Mouse (Mus musculus): ENCODE measurements around the gene Fut2. TPM values are rescaled to one million over a fixed set of nuclear protein-coding genes. Genes with fewer than 3 reads are reported as not detected.

Gene Fut2
- polyA plus RNA-seq, 1 experiment from 2014 or later = 0.47 TPM

DNA sequence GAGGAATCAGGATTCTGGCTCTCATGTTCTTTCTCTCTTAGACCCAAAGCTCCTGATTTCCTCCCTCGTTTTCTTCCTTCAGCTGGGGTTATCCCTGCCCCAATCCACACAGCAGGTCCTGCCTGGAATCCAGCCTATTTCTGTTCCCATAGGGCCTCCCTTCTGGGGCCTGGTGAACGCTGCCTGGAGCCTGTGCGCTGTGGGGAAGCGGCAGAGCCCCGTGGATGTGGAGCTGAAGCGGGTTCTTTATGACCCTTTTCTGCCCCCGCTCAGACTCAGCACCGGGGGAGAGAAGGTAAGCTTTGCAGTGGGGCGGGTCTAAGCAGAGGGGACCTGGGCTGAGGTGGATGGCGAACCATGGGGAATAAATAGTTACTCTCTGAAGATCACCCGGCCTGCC is 34.9 kb upstream of the Fut2 start:
- Histone ChIP-seq H3K9ac (peak overlapping the region; percentile 57), H3K9me3 (no peaks in the 10 kb centered on the region), H3K36me3 (no peaks in the 10 kb centered on the region), H3K4me2 (replicated peaks) (peak overlapping the region; percentile 91), H3K27me3 (peaks cover 30% of the 10 kb centered on the region), H3K4me1 (peaks cover 42% of the 10 kb centered on the region), H3K4me3 (peak overlapping the region; percentile 50), H3K27ac (peak overlapping the region; percentile 33; the same call in 1 of the 2 replicates)
- ATAC-seq (ENCODE audit: low FRiP score, low read depth) = no peak
- WGBS = 24% methylated on average over 11 of the region's 11 CpGs

DNA sequence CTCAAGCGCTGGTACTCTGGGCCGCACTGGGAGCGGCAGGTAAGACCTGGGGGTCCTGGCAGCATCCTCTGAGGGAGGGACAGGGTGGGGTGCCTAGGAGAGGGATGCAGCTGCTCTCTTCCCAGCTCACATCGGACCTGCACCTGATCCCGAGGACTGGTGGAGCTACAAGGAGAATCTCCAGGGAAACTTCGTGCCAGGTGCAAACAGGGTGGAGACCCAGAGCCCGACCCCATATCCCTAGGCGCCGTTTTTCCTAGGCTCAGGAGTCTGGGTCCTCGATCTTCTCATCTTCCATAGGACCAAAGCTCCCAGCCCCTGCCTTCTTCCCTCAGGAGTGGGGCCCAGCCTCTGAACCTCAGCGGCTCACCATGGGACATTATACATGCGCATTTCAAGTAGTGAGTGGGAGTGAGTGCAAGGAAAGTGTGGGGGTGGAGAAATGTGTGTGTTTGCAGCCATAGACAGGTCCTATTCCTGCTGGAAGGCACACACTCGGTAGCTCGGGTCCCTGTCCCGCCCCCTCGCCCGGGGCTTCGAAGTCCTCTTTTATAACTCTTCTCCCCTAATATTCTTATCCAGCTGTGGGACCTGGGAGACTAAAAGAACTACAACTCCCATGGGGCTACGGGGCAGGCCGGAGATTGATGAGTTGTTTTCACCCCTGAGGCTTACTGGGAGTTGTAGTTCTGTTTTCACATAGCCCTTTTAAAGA is 34.3 kb upstream of the Fut2 start:
- WGBS = under 1% methylated on average over 20 of the region's 20 CpGs
- peaks cover 36% of the 10 kb centered on the region for H3K4me1 ChIP-seq
- H3K4me3 ChIP-seq = peak overlapping the region; percentile 50
- H3K36me3 ChIP-seq = no peaks in the 10 kb centered on the region
- H3K9me3 ChIP-seq = no peaks in the 10 kb centered on the region
- peaks cover 30% of the 10 kb centered on the region for H3K27me3 ChIP-seq
- peak overlapping the region; percentile 74 for H3K9ac ChIP-seq
- no peak for ATAC-seq (ENCODE audit: low FRiP score, low read depth)
- no peak overlapping the region for H3K27ac ChIP-seq
- H3K4me2 ChIP-seq (replicated peaks) = peak overlapping the region; percentile 91

DNA sequence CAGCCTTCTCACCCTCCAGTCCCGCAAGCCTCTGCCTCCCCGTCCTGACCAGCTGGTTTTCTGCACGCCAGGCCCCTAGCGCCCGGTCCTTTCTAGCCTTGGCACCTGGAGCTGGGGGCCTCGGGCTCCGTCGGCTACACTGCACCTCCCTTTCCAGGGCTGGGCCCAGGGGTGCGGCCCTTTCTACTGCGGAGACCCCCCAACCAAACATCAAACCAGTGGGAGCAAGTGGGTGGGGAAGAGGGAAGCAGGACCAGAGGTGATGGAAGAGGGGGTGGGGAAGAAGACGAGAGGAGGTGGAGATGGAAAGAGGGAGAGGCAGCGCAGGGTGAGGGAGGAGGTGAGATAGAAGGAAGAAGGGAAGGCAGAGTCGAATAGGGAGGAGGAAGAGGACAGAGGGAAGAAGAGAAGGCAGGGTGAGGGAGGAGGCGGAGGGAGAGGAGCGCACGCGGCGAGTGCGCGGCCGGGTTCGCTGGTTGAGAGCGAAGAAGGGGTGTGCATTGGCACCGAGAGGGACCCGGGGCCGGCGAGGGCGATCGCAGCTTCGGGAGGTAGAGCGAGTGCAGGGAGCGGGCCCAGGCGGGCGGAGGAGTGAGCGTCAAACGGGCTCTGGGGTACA is 33.4 kb upstream of the Fut2 start, which contains the start of gene Car11:
TSS of gene Car11 (plus strand) at position 321 of the 619 bp plus-strand sequence.
- 2% methylated on average over 36 of the region's 36 CpGs for WGBS
- ATAC-seq (ENCODE audit: low FRiP score, low read depth) = no peak
- H3K27ac ChIP-seq = no peak within 1 kb of the TSS
- H3K4me2 ChIP-seq (replicated peaks) = peak within 1 kb of the TSS; percentile 91
- peaks cover 30% of the 10 kb centered on the region for H3K27me3 ChIP-seq
- peak within 1 kb of the TSS; percentile 50 for H3K4me3 ChIP-seq
- no peaks in the 10 kb centered on the region for H3K9me3 ChIP-seq
- peaks cover 37% of the 10 kb centered on the region for H3K4me1 ChIP-seq
- no peaks in the 10 kb centered on the region for H3K36me3 ChIP-seq
- H3K9ac ChIP-seq = peak within 1 kb of the TSS; percentile 74

DNA sequence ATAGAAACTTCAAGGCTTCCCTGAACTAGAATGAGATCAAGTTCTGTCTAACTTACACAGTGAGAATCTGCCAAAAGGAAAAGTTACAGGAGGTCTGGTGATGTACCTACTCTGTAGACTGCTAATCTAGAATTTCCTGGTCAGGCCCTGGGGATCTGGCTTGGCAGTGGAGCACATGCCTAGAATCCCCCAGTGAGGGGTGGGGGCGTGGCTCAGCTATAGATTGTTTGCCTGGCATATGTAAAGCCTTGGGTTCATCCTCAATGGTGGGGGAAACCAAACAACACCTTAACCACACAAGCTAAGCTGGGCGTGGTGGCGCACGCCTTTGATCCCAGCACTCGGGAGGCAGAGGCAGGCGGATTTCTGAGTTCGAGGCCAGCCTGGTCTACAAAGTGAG is 31.7 kb upstream of the Fut2 start:
- no peak for ATAC-seq (ENCODE audit: low FRiP score, low read depth)
- no peak overlapping the region for H3K27ac ChIP-seq
- peaks cover 31% of the 10 kb centered on the region for H3K4me1 ChIP-seq
- peaks cover 30% of the 10 kb centered on the region for H3K27me3 ChIP-seq
- H3K9ac ChIP-seq = no peak overlapping the region
- H3K4me3 ChIP-seq = no peak overlapping the region
- H3K9me3 ChIP-seq = no peaks in the 10 kb centered on the region
- 76% methylated on average over 7 of the region's 7 CpGs for WGBS
- H3K4me2 ChIP-seq (replicated peaks) = no peak overlapping the region
- no peaks in the 10 kb centered on the region for H3K36me3 ChIP-seq

DNA sequence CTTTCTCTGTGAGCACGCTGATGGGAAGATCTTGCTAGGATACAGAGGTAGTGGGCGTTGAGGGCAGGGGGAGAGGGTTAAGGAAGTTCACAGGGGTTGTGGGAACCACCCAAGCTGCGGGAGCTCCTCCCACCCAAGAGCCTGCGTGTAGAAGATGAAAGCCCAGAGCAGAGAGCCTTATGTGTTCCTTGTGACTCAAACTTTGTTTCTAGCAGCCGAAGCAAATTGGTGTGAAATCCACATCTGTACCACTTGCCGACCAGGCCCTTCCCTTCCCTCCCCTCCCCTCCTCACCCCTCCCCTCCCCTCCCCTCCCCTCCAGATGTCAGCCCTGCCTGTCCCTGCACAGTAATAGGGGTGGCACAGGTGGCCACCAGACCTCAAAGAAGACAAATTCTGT is 28.9 kb upstream of the Fut2 start:
- H3K9me3 ChIP-seq = no peaks in the 10 kb centered on the region
- H3K27ac ChIP-seq = peak overlapping the region; percentile 44; the same call in 1 of the 2 replicates
- peaks cover 16% of the 10 kb centered on the region for H3K4me1 ChIP-seq
- H3K9ac ChIP-seq = no peak overlapping the region
- peaks cover 24% of the 10 kb centered on the region for H3K27me3 ChIP-seq
- no peak; the same call in 1 of the 2 replicates for ATAC-seq (ENCODE audit: low FRiP score, low read depth)
- 6% methylated on average over 6 of the region's 6 CpGs for WGBS
- no peaks in the 10 kb centered on the region for H3K36me3 ChIP-seq
- H3K4me2 ChIP-seq (replicated peaks) = no peak overlapping the region
- no peak overlapping the region for H3K4me3 ChIP-seq

DNA sequence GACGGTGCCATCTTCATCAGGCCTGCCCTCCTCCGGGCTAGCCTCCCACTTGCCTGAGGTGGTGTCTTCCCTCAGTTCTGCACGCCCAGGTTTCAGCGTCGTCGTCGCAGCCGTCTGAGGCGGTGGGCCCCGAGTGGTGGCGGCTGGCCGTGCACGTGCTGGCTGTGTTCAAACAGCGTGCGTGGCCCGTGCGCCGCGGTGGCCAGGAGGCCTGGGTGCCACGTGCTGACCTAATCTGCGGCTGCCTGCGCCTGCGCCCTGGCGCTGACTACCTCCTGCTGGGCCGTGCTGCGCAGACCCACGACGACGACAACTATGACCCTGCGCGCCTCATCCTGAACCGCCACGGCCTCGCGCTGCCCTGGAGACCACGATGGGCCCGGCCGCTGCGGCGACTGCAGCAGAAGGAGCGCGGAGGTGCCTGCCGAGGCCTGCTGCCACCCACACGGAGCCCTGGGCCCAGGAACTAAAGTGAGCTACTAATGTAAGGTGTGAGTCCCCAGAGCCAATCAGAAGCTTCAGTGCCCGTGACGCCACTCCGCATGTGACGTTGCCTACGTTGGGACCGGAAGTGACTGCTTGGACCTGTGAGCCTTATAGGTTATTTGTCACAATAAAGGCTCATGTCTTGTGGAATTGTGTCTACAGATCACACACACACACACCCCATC is 27.9 kb upstream of the Fut2 start, which contains the start of gene Sec1:
TSS of gene Sec1 (minus strand) at position 482 of the 671 bp plus-strand sequence.
- Histone ChIP-seq H3K27ac (peak within 1 kb of the TSS; percentile 44; the same call in 1 of the 2 replicates), H3K4me1 (peaks cover 9% of the 10 kb centered on the region; the same call in 1 of the 2 replicates), H3K9ac (no peak within 1 kb of the TSS), H3K4me3 (no peak within 1 kb of the TSS), H3K4me2 (replicated peaks) (no peak within 1 kb of the TSS), H3K36me3 (no peaks in the 10 kb centered on the region), H3K9me3 (no peaks in the 10 kb centered on the region), H3K27me3 (peaks cover 14% of the 10 kb centered on the region)
- ATAC-seq (ENCODE audit: low FRiP score, low read depth) = no peak
- 90% methylated on average over 50 of the region's 50 CpGs for WGBS

DNA sequence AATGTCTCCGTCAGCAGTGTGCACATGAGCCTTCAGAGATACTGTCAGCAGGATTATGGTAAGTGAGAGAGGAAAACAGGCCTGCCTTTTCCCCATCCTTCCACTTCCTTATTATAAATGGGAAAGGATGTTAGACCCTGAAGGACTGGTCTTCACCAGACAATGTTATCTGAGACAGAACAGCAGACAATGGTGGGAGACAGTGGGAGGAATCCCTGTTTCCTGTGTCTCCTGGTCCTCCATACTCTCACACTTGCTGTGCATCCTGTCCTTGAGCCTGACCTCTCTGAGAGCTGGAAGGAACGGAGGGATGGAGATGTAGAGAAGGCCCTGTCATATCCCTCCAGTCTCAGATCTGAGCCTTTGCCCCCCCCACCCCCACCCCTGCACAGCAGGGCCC is 26.2 kb upstream of the Fut2 start:
- ATAC-seq (ENCODE audit: low FRiP score, low read depth) = no peak
- Histone ChIP-seq H3K4me1 (peaks cover 9% of the 10 kb centered on the region; the same call in 1 of the 2 replicates), H3K4me3 (no peak overlapping the region), H3K36me3 (no peaks in the 10 kb centered on the region), H3K27ac (no peak overlapping the region), H3K9me3 (no peaks in the 10 kb centered on the region), H3K9ac (no peak overlapping the region), H3K27me3 (no peaks in the 10 kb centered on the region), H3K4me2 (replicated peaks) (no peak overlapping the region)
- WGBS = 75% methylated on average over 2 of the region's 2 CpGs

DNA sequence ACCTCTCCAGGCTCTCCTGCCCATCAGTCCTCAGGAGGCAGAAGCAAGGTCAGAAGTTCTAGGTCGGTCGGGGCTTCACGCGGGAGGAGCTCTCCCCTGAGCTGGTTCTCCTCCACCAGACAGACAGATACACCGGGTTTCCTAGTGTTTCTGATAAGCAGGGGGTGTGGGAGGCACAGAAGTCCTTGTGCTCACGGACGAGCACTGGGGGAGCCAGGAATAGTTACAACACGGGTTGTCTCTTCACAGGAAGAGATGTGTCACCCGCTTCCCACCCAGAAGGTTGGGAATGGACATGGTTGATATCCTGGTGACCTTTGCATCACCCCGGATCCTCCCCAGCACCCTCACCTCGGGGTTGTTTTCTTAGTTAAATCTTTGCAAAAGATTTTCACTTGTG is 23.6 kb upstream of the Fut2 start:
- H3K27ac ChIP-seq = no peak overlapping the region
- 75% methylated on average over 11 of the region's 11 CpGs for WGBS

DNA sequence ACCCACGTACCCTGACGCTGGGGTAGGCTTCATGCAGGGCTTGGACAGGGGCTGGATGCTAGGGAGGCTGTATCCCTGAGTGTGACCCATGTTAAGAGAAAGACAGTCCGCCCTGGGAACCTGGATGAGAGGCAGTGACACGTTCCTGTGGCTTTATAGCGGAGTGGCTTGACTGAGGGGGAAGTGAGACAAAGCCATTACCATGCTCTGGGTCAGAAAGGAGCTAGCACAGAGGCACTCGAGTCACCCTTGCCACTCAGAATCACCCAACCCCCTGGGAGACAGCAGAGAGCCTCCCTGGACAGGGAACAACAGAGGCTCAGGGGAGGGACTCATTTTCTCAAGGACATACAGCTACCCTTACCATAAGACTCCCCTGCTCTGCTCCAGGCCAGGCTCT is 22.9 kb upstream of the Fut2 start:
- WGBS = 54% methylated on average over 6 of the region's 6 CpGs
- Histone ChIP-seq H3K4me2 (replicated peaks) (no peak overlapping the region), H3K27me3 (no peaks in the 10 kb centered on the region), H3K9ac (no peak overlapping the region), H3K27ac (no peak overlapping the region), H3K4me3 (no peak overlapping the region), H3K9me3 (no peaks in the 10 kb centered on the region), H3K36me3 (no peaks in the 10 kb centered on the region), H3K4me1 (peaks cover 18% of the 10 kb centered on the region)
- no peak for ATAC-seq (ENCODE audit: low FRiP score, low read depth)

More for the DNA sequence above, 23.6 kb upstream of the Fut2 start:
- no peak overlapping the region for H3K9ac ChIP-seq
- no peak for ATAC-seq (ENCODE audit: low FRiP score, low read depth)
- peaks cover 21% of the 10 kb centered on the region for H3K4me1 ChIP-seq
- no peak overlapping the region for H3K4me2 ChIP-seq (replicated peaks)
- no peaks in the 10 kb centered on the region for H3K9me3 ChIP-seq
- no peak overlapping the region for H3K4me3 ChIP-seq
- H3K27me3 ChIP-seq = no peaks in the 10 kb centered on the region
- H3K36me3 ChIP-seq = no peaks in the 10 kb centered on the region

DNA sequence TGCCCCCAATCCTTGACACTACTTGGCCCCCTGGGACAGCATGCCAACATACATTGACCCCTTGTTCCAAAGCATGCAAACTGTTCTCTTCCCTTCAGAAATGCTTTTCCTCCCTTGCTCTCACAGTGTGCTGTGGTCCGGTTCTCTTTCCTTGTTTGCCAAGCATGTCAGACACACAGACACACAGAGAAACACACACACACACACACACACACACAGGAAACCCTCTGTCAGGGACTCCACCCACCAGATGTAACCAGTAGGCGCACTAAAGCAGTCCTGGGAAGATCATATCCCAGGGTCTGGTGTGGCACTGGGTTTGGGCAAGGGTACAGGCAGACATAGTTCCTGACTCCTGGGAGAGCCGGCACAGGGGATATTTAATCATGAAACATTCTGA is 20.6 kb upstream of the Fut2 start:
- Histone ChIP-seq H3K36me3 (no peaks in the 10 kb centered on the region), H3K4me1 (peaks cover 25% of the 10 kb centered on the region), H3K4me3 (no peak overlapping the region), H3K9me3 (no peaks in the 10 kb centered on the region), H3K9ac (no peak overlapping the region), H3K27ac (no peak overlapping the region), H3K4me2 (replicated peaks) (no peak overlapping the region), H3K27me3 (no peaks in the 10 kb centered on the region)
- 84% methylated on average over 3 of the region's 3 CpGs for WGBS
- ATAC-seq (ENCODE audit: low FRiP score, low read depth) = no peak

DNA sequence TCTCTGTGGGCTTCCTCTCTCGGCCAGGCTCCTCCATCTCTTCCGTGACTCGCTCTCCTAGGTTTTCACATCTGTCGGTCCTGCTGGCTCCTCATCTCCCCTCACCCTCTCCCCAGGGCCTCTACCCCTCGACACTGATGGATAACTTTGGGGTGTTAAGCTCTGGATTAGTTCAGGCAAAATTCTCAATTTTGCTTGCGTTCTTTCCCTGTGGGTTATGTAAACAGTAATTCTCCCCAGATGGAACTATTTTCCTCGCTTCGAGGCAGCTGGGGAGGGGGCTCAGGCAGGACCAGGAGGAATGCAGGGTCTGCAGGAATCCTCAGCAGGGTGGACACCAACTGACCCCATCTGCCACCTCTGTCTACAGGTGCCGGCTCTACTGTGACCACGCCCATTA is 19.6 kb upstream of the Fut2 start:
- peak overlapping the region; percentile 6; the same call in 1 of the 2 replicates for H3K9ac ChIP-seq

More for the DNA sequence above, 19.6 kb upstream of the Fut2 start:
- no peaks in the 10 kb centered on the region for H3K9me3 ChIP-seq
- 27% methylated on average over 10 of the region's 10 CpGs for WGBS
- H3K4me1 ChIP-seq = peaks cover 25% of the 10 kb centered on the region
- H3K36me3 ChIP-seq = no peaks in the 10 kb centered on the region
- peak overlapping the region; percentile 11; the same call in 1 of the 2 replicates for H3K4me2 ChIP-seq (replicated peaks)
- no peaks in the 10 kb centered on the region for H3K27me3 ChIP-seq
- H3K27ac ChIP-seq = peak overlapping the region; percentile 48; the same call in 1 of the 2 replicates
- no peak overlapping the region for H3K4me3 ChIP-seq
- ATAC-seq (ENCODE audit: low FRiP score, low read depth) = 0 out of 2 replicates have a peak, but pooled peaks have one; percentile 17
